Mouse (Mus musculus): ENCODE measurements around the gene Hist1h3f.

The Hist1h3f gene

GRCm38 (mm10) chr13:23543965-23544786, at the start of gene Hist1h3f:
Gene Hist1h3f, plus strand, starts transcription at chr13:23544052.
- peak; percentile 66 to 77 for DNase-seq (ENCODE audit: low read depth in 1 of 2, low spot score in 2 of 2)

- DNase-seq (ENCODE audit: low read depth in 1 of 2, low spot score in 2 of 2): no peak
Observed at GRCm38 (mm10) chr13:23495526-23495925, 48.3 kb upstream of the Hist1h3f start.

- no peak for DNase-seq (ENCODE audit: low read depth in 1 of 2, low spot score in 2 of 2)
Observed at GRCm38 (mm10) chr13:23497656-23498321, 46.1 kb upstream of the Hist1h3f start.

DNA sequence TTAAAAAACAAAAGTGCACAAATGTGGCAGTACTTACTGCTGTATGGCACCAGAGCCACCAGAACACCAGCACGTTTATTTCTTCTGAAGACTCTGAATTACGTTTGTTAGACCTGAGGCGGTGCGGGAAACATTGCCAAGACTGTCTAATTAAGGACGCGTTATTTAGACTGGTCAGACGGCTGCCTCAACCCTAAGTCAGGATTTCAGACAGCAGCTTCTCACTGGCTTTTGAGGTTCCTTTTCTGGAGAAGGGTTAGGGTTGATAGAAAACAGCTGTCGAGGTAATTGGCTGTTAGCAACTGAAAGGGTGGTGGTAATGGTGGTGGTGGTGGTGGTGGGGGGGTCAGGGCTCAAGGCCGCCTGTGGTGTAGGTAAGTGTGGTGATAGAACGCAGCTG, 45.2 kb upstream of the Hist1h3f start:
- DNase-seq (ENCODE audit: low read depth in 1 of 2, low spot score in 2 of 2): no peak

DNA sequence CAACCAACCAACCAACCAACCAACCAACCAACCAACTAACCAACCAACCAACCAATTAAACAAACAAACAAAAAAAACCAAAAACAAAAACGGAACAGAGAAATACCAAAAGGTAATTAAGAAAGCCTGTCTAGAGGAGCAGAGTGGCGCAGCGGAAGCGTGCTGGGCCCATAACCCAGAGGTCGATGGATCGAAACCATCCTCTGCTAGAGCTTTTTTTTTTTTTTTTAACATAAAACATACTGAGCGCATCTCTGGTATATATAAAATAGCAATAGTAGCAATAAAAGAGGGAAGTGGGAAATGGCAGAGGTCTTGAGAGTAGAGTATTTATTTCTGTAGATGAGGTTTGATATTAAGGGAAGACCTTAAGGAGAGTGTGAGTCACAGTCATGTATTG, 43.9 kb upstream of the Hist1h3f start:
- DNase-seq (ENCODE audit: low read depth in 1 of 2, low spot score in 2 of 2): no peak

- peak; percentile 35 to 55 for DNase-seq (ENCODE audit: low read depth in 1 of 2, low spot score in 2 of 2)
Observed at GRCm38 (mm10) chr13:23500424-23501200, 43.2 kb upstream of the Hist1h3f start.

DNA sequence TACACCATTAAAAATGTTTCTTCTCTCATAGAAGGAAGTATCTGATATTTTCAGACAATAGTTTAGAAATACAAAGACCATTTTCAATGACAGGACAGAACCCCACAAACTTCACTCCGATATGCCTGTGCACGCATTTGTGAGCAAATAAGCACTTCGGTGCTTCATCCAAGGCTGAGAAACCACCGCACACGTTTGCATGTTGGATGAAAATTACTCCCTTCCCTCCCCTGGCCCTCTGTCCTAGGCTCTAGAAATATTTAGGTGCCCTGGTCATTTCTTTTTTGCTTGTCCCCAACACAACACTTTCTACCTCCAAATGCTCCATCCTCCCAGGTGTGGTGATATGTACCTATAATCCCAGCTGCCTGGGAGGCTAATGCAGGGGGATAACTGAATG, 42.3 kb upstream of the Hist1h3f start:
- no peak for DNase-seq (ENCODE audit: low read depth in 1 of 2, low spot score in 2 of 2)

GRCm38 (mm10) chr13:23502031-23502567, 41.8 kb upstream of the Hist1h3f start:
- DNase-seq (ENCODE audit: low read depth in 1 of 2, low spot score in 2 of 2): no peak

DNA sequence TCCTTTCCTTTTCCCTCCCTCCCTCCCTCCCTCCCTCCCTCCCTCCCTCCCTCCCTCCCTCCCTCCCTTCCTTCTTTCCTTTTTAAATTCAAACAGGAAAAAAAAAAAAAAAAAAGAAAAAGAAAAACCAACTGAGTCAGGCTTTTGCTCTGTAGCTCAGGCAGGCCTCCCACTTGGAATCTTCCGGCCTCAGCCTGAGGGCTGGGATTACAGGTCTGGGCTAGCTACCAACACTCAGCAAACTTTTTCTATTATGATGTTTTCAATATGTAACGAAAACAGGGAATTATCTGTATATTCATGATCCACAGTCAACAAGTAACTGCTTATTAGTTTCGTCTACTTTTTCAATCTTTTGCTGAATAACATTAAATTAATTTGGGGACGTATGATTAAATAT, 40.9 kb upstream of the Hist1h3f start:
- DNase-seq (ENCODE audit: low read depth in 1 of 2, low spot score in 2 of 2): no peak

DNA sequence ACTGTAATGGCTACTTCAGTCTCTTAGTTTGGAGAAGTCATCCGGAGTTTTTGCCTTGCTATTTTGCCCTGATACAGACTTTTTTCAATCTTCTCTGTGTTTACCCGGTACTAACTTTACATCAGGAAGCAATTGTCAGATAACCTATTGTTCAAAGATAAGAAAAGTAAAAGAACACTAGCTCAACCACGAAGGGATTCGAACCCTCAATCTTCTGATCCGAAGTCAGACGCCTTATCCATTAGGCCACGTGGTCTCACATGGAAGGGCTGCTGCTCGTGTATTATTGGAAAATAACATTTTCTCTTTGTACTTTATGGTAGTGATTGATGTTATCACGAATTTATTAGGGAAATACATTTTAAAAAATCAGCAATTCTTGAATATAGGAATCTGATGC, 40.1 kb upstream of the Hist1h3f start:
- DNase-seq (ENCODE audit: low read depth in 1 of 2, low spot score in 2 of 2): no peak

- no peak for DNase-seq (ENCODE audit: low read depth in 1 of 2, low spot score in 2 of 2)
Observed at GRCm38 (mm10) chr13:23505662-23506345, 38.0 kb upstream of the Hist1h3f start.

DNA sequence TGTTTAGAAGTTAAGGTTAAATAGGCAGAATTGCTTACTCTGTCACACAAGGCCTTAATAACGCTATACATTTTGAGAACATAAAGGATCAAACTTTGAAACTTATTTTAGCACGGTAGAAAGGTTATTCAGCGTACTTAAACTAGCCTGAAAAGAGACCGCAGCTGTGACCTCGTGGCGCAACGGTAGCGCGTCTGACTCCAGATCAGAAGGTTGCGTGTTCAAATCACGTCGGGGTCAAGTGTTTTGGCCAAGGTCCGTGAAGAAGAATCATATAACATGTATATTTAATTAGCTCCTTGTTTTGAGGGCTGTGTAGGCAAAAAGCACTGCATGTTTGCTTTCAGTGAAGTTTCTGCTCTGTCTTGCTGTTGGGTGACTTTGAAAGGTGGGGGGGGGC, 37.5 kb upstream of the Hist1h3f start:
- peak in 1 of 2 experiments; percentile 26 for DNase-seq (ENCODE audit: low read depth in 1 of 2, low spot score in 2 of 2)

GRCm38 (mm10) chr13:23506819-23507515, 36.9 kb upstream of the Hist1h3f start:
- no peak for DNase-seq (ENCODE audit: low read depth in 1 of 2, low spot score in 2 of 2)

GRCm38 (mm10) chr13:23510127-23510526, 33.7 kb upstream of the Hist1h3f start:
- no peak for DNase-seq (ENCODE audit: low read depth in 1 of 2, low spot score in 2 of 2)

GRCm38 (mm10) chr13:23513517-23513916, 30.3 kb upstream of the Hist1h3f start:
- DNase-seq (ENCODE audit: low read depth in 1 of 2, low spot score in 2 of 2): no peak

DNA sequence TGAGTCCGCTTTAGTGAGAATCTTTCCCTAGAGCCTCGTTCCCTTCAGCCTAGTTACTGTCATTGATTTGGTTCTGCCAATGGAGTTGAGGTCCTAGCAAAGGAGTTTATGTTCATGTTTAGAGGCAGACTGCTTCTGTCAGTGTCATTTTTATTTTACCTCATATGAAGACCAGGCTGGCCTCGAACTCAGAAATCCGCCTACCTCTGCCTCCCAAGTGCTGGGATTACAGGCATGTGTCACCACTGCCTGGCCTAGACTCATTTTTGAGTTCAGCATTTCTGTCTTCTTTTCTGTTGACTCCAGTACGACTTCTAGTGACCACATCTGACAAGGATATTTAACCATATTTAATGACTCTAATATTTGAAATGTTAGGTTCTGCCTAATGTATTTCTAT, 28.6 kb upstream of the Hist1h3f start:
- no peak for DNase-seq (ENCODE audit: low read depth in 1 of 2, low spot score in 2 of 2)

- DNase-seq (ENCODE audit: low read depth in 1 of 2, low spot score in 2 of 2): no peak
Observed at GRCm38 (mm10) chr13:23515826-23516620, 27.8 kb upstream of the Hist1h3f start.

- peak in 1 of 2 experiments; percentile 71 for DNase-seq (ENCODE audit: low read depth in 1 of 2, low spot score in 2 of 2)
Observed at GRCm38 (mm10) chr13:23516822-23517602, 26.8 kb upstream of the Hist1h3f start.

All from monocyte, adult 2 months (primary cell).